Mouse (Mus musculus) regulatory T cell (primary cell): ENCODE measurements around the gene Rassf10.
"Not testable (repeated sequence)": the region's sequence is repeated elsewhere in the genome, so short reads cannot be mapped to it uniquely, and the experiment has no call there.

Experiments used
- in situ Hi-C: fragments of 300-600 bp; cut with MboI, MseI; formaldehyde crosslinking; loops from one replicate; pipeline ENCODE4 v1.15.1; 2025; ENCODE audit warnings: high pct_unique_total_duplicates

Rassf10 gene

DNA sequence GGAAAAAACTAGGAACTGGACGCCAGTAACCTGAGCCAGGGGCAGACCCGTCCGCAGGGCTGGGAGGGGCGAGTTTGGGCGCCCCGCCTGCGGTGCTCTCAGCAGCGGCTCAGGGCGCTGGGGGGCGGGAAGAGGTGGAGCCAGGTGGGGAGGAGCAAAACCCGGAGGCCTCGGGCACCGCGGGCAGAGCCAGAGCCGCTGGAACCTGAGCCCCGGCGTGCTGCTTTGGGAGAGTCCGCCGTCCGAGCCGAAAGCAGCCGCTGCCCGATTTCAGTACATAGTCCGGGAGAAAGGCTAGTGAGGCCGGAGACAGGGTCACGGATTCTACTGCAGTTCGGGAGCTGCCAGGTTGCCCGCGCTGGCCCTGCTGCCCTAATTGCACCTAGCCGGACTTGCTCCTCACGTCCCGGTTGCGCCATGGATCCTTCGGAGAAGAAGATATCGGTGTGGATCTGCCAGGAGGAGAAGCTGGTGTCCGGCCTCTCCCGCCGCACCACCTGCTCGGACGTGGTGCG is at the start of gene Rassf10:
TSS of gene Rassf10 (plus strand) at position 186 of the 515 bp plus-strand sequence.
- in situ Hi-C loops, result no loop called here

DNA sequence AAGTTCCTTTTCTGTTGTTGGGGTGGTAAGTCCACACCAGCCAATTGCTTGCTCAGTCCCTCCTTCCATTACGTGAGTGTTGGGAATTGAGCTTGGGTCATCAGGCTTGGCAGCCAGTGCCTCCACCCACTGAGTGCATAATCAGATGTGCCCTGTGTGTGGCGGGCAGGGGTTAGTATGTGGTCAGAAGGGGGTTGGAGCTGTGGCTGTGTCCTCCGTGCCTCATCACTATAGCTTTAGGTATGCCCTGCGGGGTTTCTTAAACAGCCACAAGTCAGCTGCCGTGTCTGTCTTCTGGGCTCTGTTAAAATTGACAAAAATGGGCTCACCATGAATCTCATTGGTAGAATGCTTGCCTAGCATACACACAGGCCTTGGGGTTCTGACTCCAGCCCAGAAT is 46.9 kb upstream of the Rassf10 start:
- in situ Hi-C loops, result no loop called here

GRCm38 (mm10) chr7:112907468-112907867 is 46.3 kb upstream of the Rassf10 start:
- in situ Hi-C loops, result no loop called here

DNA sequence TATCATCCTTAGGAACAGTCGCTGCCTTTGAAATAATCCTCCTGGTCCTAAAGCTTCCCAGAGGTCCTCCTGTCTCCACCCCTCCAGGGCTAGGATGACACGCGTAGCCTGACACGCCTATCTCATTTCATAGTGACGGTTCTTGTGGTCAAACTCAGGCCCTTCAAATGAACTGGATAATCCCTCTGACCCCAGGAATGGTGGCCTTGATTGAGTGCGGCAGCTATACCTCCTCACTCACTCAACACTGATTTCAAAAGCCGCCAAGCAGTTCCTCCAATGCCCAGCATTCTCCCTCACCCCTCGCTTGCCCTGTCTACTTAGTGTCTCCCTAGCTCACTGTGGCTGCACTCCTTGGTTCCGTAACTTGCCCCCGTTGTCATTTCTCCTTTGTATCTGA is 44.6 kb upstream of the Rassf10 start:
- in situ Hi-C loops, result no loop called here

GRCm38 (mm10) chr7:112912969-112913368 is 40.8 kb upstream of the Rassf10 start:
- in situ Hi-C loops, result loop anchor here (10.0 kb wide), 1 partner anchor 412 kb away; no protein-coding TSS in a partner anchor

DNA sequence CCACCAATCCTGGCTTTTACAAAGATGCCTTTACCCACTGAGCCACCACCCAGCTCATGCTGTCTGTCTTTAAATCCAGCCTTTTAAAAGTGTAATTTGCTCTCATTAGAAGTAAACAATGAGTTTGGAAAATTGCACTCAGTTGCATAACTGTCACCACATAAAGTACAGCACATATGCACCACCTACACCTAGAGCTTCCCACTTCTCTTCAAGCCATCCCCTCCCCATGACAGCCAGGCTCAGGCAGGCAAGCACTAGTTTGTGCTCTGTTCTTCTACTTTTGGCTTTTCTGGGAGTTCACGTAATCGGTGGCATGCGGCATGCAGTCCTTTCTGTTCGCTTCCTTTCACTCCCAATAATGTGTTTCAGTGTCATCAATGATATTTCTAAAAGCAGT is 38.2 kb upstream of the Rassf10 start:
- in situ Hi-C loops, result loop anchor here (10.0 kb wide), 1 partner anchor 409 kb away; no protein-coding TSS in a partner anchor

- in situ Hi-C loops, result loop anchor here (10.0 kb wide), 1 partner anchor 407 kb away; no protein-coding TSS in a partner anchor
These were observed 36.0 kb upstream of the Rassf10 start for GRCm38 (mm10) chr7:112917613-112918278.

DNA sequence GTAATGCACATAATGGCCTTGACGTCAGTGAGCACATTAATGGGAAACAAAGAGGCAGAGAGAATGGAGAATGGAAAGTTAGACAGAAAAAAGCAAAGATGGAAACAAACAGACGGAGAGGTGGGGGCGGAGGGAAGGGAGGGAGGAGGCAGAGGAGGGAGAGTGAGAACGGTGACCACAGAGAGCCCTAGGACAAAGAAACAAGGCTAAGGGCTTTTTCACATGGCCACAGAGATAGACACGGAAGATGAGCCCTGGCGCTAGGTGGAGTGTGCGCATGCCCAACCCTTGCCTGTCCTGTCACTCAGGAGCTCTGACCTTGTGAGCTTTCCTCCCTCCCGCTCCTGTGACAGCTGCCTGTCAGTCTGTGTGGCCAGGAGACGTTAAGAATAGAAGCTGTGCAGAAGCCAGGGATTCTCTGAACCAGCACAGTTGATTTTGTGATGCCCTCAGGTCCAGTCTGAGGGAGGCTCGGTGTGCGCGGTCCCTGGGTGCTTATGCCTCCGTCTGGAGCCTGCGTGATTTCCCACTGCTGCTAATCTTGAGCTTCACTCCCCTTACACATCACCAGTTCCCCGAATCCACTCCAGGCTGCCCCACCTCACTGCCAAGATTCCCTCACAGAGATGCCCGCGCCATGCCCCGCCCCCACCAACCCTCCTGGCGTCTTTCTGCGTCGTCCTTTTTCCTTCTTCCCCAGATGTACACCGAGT is 35.3 kb upstream of the Rassf10 start:
- in situ Hi-C loops, result loop anchor here (10.0 kb wide), 1 partner anchor 406 kb away; no protein-coding TSS in a partner anchor

DNA sequence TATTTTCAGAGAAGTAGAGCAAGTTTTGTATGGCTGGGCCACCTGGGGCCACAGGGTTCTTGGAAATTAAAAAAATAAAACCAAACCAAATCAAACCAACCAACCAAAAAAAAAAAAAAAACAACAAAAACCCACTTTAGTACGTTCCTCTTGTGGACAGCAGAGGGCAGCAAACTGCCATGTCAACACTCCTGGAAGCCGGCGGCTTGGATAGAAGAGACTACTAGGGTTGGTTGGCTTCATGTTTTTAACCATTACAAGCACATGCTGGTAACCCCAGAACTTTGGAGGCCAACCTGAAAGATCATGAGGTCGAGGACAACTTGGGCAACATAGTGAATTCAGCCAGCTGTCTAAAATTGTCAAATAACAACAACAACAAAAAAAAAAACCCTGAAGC is 33.9 kb upstream of the Rassf10 start:
- in situ Hi-C loops, result loop anchor here (10.0 kb wide), 1 partner anchor 405 kb away; no protein-coding TSS in a partner anchor

- in situ Hi-C loops, result no loop called here
These were observed 31.0 kb upstream of the Rassf10 start for GRCm38 (mm10) chr7:112922801-112923200.

- in situ Hi-C loops, result no loop called here
These were observed 30.1 kb upstream of the Rassf10 start for GRCm38 (mm10) chr7:112923712-112924111.

- in situ Hi-C loops, result no loop called here
These were observed 23.1 kb upstream of the Rassf10 start for GRCm38 (mm10) chr7:112930669-112931068.

GRCm38 (mm10) chr7:112935876-112936275 is 17.9 kb upstream of the Rassf10 start:
- in situ Hi-C loops, result not testable (repeated sequence)

- in situ Hi-C loops, result no loop called here
These were observed 16.7 kb upstream of the Rassf10 start for GRCm38 (mm10) chr7:112937089-112937488.

DNA sequence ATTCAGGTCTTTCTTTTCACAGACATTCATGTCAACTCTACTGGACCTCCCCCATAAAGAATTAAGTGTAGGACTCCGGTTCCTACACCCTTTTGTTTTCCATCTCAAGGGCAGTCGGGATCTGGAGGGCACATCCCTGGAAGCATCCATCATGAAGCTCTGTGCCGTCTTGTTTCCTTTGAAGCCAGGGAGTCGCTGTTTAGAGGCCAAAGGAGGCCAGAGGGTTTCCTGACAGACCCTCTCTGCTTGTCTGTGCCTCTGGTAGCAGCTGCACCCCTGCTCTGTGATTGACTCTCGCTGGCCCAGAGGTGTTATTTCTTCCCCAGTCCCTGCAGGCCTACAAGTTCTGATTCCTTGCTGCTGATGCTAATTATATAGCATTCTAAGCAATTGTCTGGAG is 14.8 kb upstream of the Rassf10 start:
- in situ Hi-C loops, result no loop called here

GRCm38 (mm10) chr7:112942567-112942966 is 11.2 kb upstream of the Rassf10 start:
- in situ Hi-C loops, result no loop called here

DNA sequence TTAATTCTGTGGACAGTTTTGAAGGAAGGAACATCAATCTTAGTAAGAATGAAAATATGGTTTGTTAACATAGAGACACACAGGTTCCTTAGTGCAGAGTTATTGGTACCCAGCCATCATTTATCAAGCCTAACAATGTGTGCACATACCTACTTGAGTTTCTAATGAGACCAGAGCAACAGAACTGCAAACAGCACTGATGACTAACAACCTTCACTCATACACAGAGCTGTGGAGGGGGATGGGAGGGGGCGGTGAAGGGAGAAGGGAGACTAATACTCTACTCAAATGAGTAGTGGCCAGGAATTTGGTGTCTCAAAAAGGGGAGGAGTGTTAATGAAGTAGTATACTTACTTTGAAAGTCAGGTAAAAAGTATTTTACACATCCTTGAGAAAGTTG is 10.7 kb upstream of the Rassf10 start:
- in situ Hi-C loops, result no loop called here

DNA sequence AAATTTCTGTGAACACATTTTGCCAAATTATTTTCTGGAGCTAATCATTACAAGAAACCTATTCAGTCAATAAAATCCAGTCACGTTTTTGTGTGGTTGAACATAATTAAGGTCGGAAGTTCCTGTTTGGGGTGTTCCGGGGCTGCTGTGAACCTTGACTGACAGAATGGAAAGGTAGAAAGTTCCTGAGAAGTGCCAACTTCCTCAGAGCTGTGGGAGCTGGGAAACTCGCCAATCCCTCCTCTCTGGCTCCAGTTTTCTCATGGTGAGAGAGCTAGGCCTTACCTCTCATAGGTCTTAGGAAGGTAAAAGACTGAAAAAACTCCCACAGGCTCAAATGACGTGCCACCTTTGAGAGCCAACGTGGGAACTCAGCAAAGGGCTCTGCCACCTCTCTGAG is 7.1 kb upstream of the Rassf10 start:
- in situ Hi-C loops, result no loop called here

DNA sequence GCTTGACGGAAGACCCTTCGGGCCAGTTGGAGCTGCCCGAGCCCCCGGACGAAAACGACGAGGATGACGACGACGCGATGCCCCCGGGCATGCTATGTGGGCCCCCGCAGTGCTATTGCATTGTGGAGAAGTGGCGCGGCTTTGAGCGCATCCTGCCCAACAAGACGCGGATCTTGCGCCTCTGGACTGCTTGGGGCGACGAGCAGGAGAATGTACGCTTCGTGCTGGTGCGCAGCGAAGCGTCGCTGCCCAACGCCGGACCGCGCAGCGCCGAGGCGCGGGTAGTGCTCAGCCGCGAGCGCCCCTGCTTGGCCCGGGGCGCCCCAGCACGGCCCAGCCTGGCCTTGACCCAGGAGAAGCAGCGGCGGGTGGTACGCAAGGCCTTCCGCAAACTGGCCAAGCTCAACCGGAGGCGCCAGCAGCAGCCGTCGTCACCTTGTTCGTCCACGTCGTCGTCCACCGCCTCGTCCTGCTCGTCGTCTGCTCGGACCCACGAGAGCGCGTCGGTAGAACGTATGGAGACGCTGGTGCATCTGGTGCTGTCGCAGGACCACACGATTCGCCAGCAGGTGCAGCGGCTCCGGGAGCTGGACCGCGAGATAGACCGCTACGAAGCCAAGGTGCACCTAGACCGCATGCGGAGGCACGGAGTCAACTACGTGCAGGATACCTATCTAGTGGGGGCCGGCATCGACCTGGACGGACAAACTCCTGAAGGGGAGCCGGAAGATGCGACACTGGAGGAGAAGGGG is 765 bp downstream of the Rassf10 start:
- in situ Hi-C loops, result no loop called here

DNA sequence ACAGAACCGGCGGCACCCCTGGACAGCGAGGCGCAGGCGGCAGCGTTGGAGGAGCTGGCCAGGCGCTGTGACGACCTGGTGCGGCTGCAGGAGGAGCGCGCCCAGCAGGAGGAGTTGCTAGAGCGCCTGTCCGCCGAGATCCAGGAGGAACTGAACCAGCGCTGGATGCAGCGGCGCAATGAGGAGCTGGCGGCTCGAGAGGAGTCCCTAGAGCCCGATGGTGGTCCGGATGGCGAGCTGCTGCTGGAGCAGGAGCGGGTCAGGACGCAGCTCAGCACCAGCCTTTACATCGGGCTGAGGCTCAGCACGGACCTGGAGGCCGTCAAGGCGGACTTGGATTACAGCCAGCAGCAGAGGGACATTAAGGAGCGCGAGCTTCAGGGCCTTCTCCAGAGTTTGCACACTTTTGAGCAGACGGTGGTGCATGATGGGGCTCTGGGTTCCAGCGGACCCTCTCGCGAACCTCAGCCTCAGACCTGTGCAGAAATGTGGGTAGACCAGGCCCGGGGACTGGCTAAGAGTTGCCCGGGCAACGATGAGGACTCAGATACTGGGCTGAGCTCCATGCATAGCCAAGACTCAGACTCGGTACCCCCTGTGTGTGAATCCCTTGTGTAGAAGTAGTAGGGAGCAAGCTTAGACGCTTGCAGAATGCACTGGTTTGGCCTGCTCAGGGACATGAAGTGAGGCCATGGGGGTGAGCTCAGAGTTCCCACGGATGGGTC is 1.5 kb downstream of the Rassf10 start:
- in situ Hi-C loops, result no loop called here

- in situ Hi-C loops, result no loop called here
These were observed 2.2 kb downstream of the Rassf10 start for GRCm38 (mm10) chr7:112955955-112956354.
